Mouse (Mus musculus) ES-E14 (cell line): ENCODE results near the gene Tacc3. TPM values are rescaled to one million over a fixed set of nuclear protein-coding genes. Genes with fewer than 3 reads are reported as not detected.
A peak's percentile ranks its signal among the peaks of the same experiment; 100 is the strongest.

ENCODE experiments used
- DNase-seq: peaks from one replicate; pipeline ENCODE4 v3.0.0-alpha.2; 2013; ENCODE audit warnings: low read depth, low spot score
- H3K27ac ChIP-seq: 2 replicates; pipeline ENCODE4 v1.5.1; 2012; ENCODE audit warnings: low read depth, mild to moderate bottlenecking, low read length, moderate library complexity, mixed read lengths; ENCODE audit not compliant: poor library complexity, insufficient read depth, severe bottlenecking
- H3K36me3 ChIP-seq: 2 replicates; pipeline ENCODE4 v1.6.1; 2012; ENCODE audit warnings: mild to moderate bottlenecking, low read length, moderate library complexity, mixed read lengths; ENCODE audit not compliant: control insufficient read depth, poor library complexity, insufficient read depth, severe bottlenecking
- H3K4me1 ChIP-seq, 2 experiments: fragments of 150-350 bp in 1 of 2; sonication (generic) in 1 of 2; 2 replicates each; pipeline ENCODE4 v1.6.1; 2012; ENCODE audit warnings: low read length in 2 of 2, mild to moderate bottlenecking in 1 of 2, mixed read lengths in 1 of 2; ENCODE audit not compliant: control insufficient read depth in 2 of 2, insufficient read depth in 2 of 2, poor library complexity in 1 of 2
- H3K4me3 ChIP-seq, 2 experiments: fragments of 150-350 bp in 1 of 2; sonication (generic) in 1 of 2; 2 replicates each; pipeline ENCODE4 v1.5.1; 2012; ENCODE audit warnings: low read length in 2 of 2, low read depth in 1 of 2, mild to moderate bottlenecking in 1 of 2, mixed read lengths in 1 of 2; ENCODE audit not compliant: insufficient read depth in 1 of 2, poor library complexity in 1 of 2, severe bottlenecking in 1 of 2
- H3K9ac ChIP-seq: 2 replicates; pipeline ENCODE4 v1.6.1; 2012; ENCODE audit warnings: low read depth, mild to moderate bottlenecking, low read length, mixed read lengths; ENCODE audit not compliant: poor library complexity, insufficient read depth, severe bottlenecking
- H3K9me3 ChIP-seq: fragments of 150-350 bp; sonication (generic); 2 replicates; pipeline ENCODE4 v1.6.1; 2012; ENCODE audit warnings: low read depth, mild to moderate bottlenecking, low read length; ENCODE audit not compliant: control insufficient read depth, insufficient read depth
- CHD2 ChIP-seq: IDR thresholded peaks from 2 replicates; pipeline ENCODE4 v1.6.1; 2014; ENCODE audit warnings: mild to moderate bottlenecking, low read depth, low read length, inconsistent platforms
- HCFC1 ChIP-seq: IDR thresholded peaks from 2 replicates; pipeline ENCODE4 v1.6.1; 2012; ENCODE audit warnings: low read length, inconsistent platforms, borderline replicate concordance; ENCODE audit not compliant: insufficient read depth
- MAFK ChIP-seq: IDR thresholded peaks from 2 replicates; pipeline ENCODE4 v1.6.1; 2014; ENCODE audit warnings: mild to moderate bottlenecking, low read depth, low read length, inconsistent platforms; ENCODE audit not compliant: insufficient read depth
- ZC3H11A ChIP-seq: IDR thresholded peaks from 2 replicates; pipeline ENCODE4 v1.6.1; 2012; ENCODE audit warnings: low read depth, mild to moderate bottlenecking, inconsistent platforms, low read length, borderline replicate concordance
- ZNF384 ChIP-seq: IDR thresholded peaks from 2 replicates; pipeline ENCODE4 v1.6.1; 2012; ENCODE audit warnings: low read depth, low read length, inconsistent platforms
- in situ Hi-C, 2 experiments: fragments of 600-800 bp; cut with MboI; formaldehyde crosslinking; loops; one replicate each; pipeline ENCODE4 v1.15.1; 2025; ENCODE audit warnings: low sequenced_read_pairs in 2 of 2, inconsistent platforms in 1 of 2; ENCODE audit not compliant: unreplicated experiment in 2 of 2
- total RNA-seq: library from RNA; depleted of rRNA; stranded (reverse); fragments of 300-350 nt; gene quantifications from 2 replicates; pipeline ENCODE4 v1.2.3, GENCODE M21; 2012

The Tacc3 gene
- total RNA-seq, 1 experiment: 132 TPM

DNA sequence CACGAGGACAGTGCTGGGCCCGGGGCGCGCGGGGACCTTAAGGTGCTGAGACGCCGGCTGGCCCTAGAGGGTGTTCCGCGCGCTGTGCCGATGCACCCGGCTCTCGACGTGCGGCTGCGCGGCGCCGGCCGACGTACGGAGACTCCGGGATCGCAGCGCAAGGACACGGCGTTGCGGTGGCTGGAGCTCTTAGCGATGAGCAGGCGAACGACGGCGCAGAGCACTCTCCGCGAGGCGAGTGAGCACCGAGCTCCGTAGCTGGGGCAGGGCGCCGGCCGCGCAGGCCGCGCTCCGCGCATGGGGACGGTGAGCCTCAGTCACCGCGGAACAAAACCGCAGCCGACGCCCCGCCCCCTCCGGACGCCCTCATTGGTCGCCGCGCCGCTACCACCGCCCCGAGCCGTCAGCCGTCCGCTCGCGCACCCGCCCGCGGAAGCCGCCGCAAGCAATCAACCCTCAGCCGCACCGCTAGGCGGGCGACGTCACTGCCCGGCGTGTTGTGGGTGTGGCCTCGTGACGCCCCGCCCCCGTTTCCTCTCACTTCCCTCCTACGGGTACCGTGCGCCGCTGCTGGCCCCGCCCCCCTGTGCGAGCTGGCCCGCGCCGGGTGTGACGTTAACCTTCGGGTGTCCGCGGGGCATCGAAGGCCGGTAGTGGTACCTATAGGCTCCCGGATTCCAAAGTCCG, 28.5 kb upstream of the Tacc3 start, which contains the start of the genes Fam53a and Gm9903:
Gene Fam53a, minus strand, starts transcription at position 335 of the 687 bp plus-strand sequence.
Gene Gm9903, plus strand, starts transcription at position 625 of the 687 bp plus-strand sequence.
- H3K27ac ChIP-seq: peak within 1 kb of the TSS; percentile 51
- peak within 1 kb of the TSS; percentile 91 for H3K9ac ChIP-seq
- H3K9me3 ChIP-seq: no peaks in the 10 kb centered on the region
- TF ChIP-seq HCFC1: peak; percentile 52; the same call in 1 of the 2 replicates
- TF ChIP-seq ZC3H11A: no peak
- H3K36me3 ChIP-seq: no peaks in the 10 kb centered on the region
- peaks cover 2 to 5% of the 10 kb centered on the region in 2 experiments; a peak in 3 of 4 replicates for H3K4me1 ChIP-seq
- peak; percentile 93 for DNase-seq
- in situ Hi-C loops: no loop called here
- H3K4me3 ChIP-seq: peak within 1 kb of the TSS; percentile 89 to 92

DNA sequence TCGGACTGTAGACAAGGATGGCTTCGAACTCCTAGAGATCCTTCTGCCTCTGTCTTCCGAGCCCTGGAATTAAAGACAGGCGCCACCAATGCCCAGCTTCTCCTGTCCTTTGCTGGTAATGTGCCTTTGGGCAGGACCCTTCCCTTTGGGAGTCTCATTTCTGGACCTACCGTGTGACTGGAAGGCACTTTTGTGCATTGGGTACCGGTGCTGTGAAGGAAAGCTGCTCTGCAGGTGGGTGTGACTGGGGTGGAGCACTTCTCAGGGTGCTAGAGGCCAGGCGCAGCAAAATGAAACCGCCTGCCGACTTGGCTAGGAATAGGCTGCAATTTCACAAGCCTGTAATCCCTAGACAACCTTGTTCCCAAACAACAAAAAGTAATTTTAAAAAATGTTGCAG, 27.9 kb upstream of the Tacc3 start:
- Histone ChIP-seq H3K4me3 (peak overlapping the region; percentile 43 to 79), H3K9me3 (no peaks in the 10 kb centered on the region), H3K36me3 (no peaks in the 10 kb centered on the region), H3K9ac (peak overlapping the region; percentile 41; the same call in 1 of the 2 replicates), H3K4me1 (peaks cover 2 to 5% of the 10 kb centered on the region in 2 experiments; a peak in 3 of 4 replicates), H3K27ac (no peak overlapping the region)
- in situ Hi-C loops: no loop called here
- TF ChIP-seq HCFC1: no peak
- no peak for TF ChIP-seq MAFK
- TF ChIP-seq ZC3H11A: no peak
- DNase-seq: peak; percentile 20

DNA sequence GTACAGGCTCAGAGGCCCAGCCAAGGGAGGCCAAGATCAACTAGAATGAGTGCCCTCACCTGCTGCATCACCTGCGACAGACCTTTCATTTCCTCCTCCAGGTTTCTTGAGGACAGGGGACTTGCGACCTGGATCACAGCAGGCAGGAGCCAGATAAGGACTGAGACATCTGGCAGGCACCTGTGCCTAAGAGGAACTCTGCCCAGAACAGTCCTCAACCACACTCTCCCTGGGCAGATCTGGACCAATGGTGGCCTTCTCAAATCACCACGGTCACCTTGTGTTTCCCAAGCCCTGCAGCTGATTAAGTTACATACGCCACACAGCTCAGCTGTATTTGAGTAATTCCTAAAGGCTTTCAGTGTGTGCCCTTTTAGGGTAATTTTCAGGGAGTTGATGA, 27.3 kb upstream of the Tacc3 start:
- no peak for TF ChIP-seq ZNF384
- TF ChIP-seq CHD2: no peak
- no peak for TF ChIP-seq HCFC1
- no peak for TF ChIP-seq MAFK
- no peak for TF ChIP-seq ZC3H11A
- DNase-seq: no peak
- no peaks in the 10 kb centered on the region for H3K9me3 ChIP-seq
- H3K9ac ChIP-seq: peak overlapping the region; percentile 1; the same call in 1 of the 2 replicates
- no peak overlapping the region for H3K27ac ChIP-seq
- H3K4me1 ChIP-seq: peaks cover 2 to 5% of the 10 kb centered on the region in 2 experiments; a peak in 3 of 4 replicates
- H3K4me3 ChIP-seq: no peak overlapping the region
- in situ Hi-C loops: no loop called here
- H3K36me3 ChIP-seq: no peaks in the 10 kb centered on the region

DNA sequence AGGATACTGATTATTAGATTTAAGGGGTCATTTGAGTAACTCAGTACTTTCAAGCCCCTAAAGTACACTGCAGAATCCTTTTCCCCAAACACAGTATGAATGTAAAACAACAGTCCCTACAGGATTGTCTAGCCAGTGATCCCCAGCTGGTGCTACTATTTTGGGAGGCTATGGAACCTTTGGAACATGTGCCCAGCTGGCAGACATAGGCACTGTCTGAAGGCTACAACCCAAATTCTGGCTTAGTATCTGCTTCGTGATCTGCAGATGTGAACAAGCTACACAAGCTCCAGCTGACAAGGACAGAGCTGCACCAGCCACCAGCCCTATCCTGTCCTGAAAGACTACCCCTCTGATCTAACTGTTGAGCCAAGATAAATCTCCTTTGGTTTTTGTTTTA, 25.4 kb upstream of the Tacc3 start:
- Histone ChIP-seq H3K4me3 (no peak overlapping the region), H3K36me3 (peaks cover 3% of the 10 kb centered on the region; the same call in 1 of the 2 replicates), H3K27ac (no peak overlapping the region), H3K9ac (no peak overlapping the region), H3K4me1 (peaks cover 2 to 5% of the 10 kb centered on the region in 2 experiments; a peak in 3 of 4 replicates), H3K9me3 (no peaks in the 10 kb centered on the region)
- TF ChIP-seq ZNF384: no peak
- no peak for TF ChIP-seq MAFK
- TF ChIP-seq ZC3H11A: no peak
- TF ChIP-seq CHD2: no peak
- no peak for TF ChIP-seq HCFC1
- DNase-seq: no peak
- in situ Hi-C loops: no loop called here

DNA sequence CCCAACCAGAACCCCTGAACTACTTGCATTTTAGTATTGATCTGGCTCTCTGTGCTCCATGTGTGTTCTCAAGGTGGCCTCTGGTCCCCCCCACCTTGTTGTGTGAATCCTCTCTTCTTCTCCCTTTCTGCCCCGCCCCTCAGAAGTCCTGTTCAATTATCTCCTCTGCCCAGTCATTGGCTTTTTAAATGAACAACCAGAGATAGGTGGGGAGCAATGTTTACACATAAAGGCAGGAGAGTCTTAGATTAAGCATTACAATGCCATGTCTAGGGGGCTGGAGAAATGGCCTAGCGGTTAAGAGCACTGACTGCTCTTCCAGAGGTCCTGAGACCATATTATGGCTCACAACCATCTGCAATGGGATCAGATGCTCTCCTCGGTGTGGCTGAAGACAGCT, 22.6 kb upstream of the Tacc3 start:
- no peak for DNase-seq
- TF ChIP-seq ZNF384 (no peak), HCFC1 (no peak), MAFK (no peak), CHD2 (no peak), ZC3H11A (no peak)
- Histone ChIP-seq H3K4me3 (no peak overlapping the region), H3K9me3 (no peaks in the 10 kb centered on the region), H3K27ac (no peak overlapping the region), H3K36me3 (peaks cover 16% of the 10 kb centered on the region), H3K9ac (no peak overlapping the region), H3K4me1 (peaks cover 0 to 2% of the 10 kb centered on the region in 2 experiments; a peak in 1 of 4 replicates)
- in situ Hi-C loops: no loop called here
